Mouse (Mus musculus) embryonic fibroblast, embryonic 13.5 days (primary cell): ENCODE results near the gene Stat5a.

Experiments
- CTCF ChIP-seq: IDR thresholded peaks from 2 replicates; pipeline ENCODE4 v1.5.1; 2011; ENCODE audit warnings: mild to moderate bottlenecking, control low read depth, low read length, moderate library complexity, borderline replicate concordance; ENCODE audit not compliant: insufficient read depth
- POLR2A ChIP-seq: IDR thresholded peaks from 2 replicates; pipeline ENCODE4 v1.6.1; 2011; ENCODE audit warnings: low read depth, mild to moderate bottlenecking, control low read depth, low read length, moderate library complexity

GRCm38 (mm10) chr11:100908567-100908966, 49.4 kb downstream of the Stat5a start:
- TF ChIP-seq CTCF (no peak), POLR2A (no peak)
